Mouse (Mus musculus) C2C12 (cell line): ENCODE measurements around the gene Sgcd. TPM values are rescaled to one million over a fixed set of nuclear protein-coding genes. Genes with fewer than 3 reads are reported as not detected.

Experiments
- H3K27me3 ChIP-seq: one replicate; pipeline ENCODE4 v1.6.1; 2011; ENCODE audit not compliant: control insufficient read depth, insufficient read depth, insufficient read length
- H3K36me3 ChIP-seq: one replicate; pipeline ENCODE4 v1.6.1; 2011; ENCODE audit not compliant: control insufficient read depth, insufficient read depth
- H3K4me3 ChIP-seq: one replicate; pipeline ENCODE4 v1.5.1; 2011; ENCODE audit warnings: mild to moderate bottlenecking, control low read depth; ENCODE audit not compliant: poor library complexity, insufficient read depth, severe bottlenecking
- H3K79me2 ChIP-seq: one replicate; pipeline ENCODE4 v1.6.1; 2011; ENCODE audit not compliant: control insufficient read depth, insufficient read depth
- H3K79me3 ChIP-seq: one replicate; pipeline ENCODE4 v1.6.1; 2011; ENCODE audit warnings: low read depth, control low read depth
- H3ac ChIP-seq: one replicate; pipeline ENCODE3; 2011; ENCODE audit warnings: low read depth; ENCODE audit not compliant: control insufficient read depth, insufficient read length
- CEBPB ChIP-seq: IDR thresholded peaks from one replicate; pipeline ENCODE4 v1.6.1; 2011; ENCODE audit warnings: low read depth, mild to moderate bottlenecking, control low read depth, moderate library complexity
- CTCF ChIP-seq: IDR thresholded peaks from one replicate; pipeline ENCODE4 v1.5.1; 2011; ENCODE audit not compliant: control insufficient read depth, insufficient read depth, insufficient read length
- FOSL1 ChIP-seq: IDR thresholded peaks from one replicate; pipeline ENCODE4 v1.8.0; 2011; ENCODE audit warnings: mild to moderate bottlenecking, low read length; ENCODE audit not compliant: poor library complexity, insufficient read depth, severe bottlenecking
- MAX ChIP-seq: IDR thresholded peaks from one replicate; pipeline ENCODE4 v1.6.1; 2011; ENCODE audit warnings: mild to moderate bottlenecking, control low read depth
- MYOD1 ChIP-seq: IDR thresholded peaks from one replicate; pipeline ENCODE4 v1.6.1; 2011; ENCODE audit warnings: low read depth; ENCODE audit not compliant: control insufficient read depth, insufficient read length
- MYOG ChIP-seq: IDR thresholded peaks from one replicate; pipeline ENCODE4 v1.6.1; 2011; ENCODE audit not compliant: control insufficient read depth, insufficient read length; ENCODE audit errors: extremely low read depth
- USF1 ChIP-seq: IDR thresholded peaks from one replicate; pipeline ENCODE4 v1.6.1; 2011; ENCODE audit warnings: low read depth, mild to moderate bottlenecking, control low read depth, moderate library complexity
- polyA plus RNA-seq: library from polyadenylated mRNA; unstranded; fragments of >200 nt; fragmentation: generic; extraction: Trizol; gene quantifications from one replicate; pipeline ENCODE4 v1.2.1, GENCODE M21; 2012; ENCODE audit warnings: missing spikeins

Sgcd gene
- polyA plus RNA-seq, 1 experiment, result 3.5 TPM

DNA sequence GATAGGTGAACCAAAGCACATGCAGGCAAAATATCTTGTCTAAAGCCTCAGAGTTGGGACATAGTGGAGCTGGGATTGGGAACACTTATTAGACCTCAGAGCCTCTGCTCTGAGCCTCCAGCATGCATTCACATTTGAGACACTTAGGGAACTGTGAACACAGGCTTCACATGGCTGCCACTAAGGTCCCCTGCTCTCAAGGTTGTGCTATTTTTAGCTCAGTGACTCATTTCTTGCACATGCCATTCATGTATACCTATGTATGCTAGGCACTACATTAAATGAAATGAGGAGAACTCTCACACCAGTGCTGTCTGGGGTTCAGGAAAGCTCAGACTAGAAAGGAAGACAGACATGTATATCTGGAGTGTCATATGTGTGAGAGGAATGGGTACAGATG, 974.5 kb downstream of the Sgcd start:
- H3K79me2 ChIP-seq, result no peaks in the 10 kb centered on the region
- H3K4me3 ChIP-seq, result no peak overlapping the region
- H3K79me3 ChIP-seq, result no peaks in the 10 kb centered on the region
- H3ac ChIP-seq, result no peak overlapping the region
- no peaks in the 10 kb centered on the region for H3K36me3 ChIP-seq
- no peaks in the 10 kb centered on the region for H3K27me3 ChIP-seq
- TF ChIP-seq USF1 (no peak), MAX (no peak)

DNA sequence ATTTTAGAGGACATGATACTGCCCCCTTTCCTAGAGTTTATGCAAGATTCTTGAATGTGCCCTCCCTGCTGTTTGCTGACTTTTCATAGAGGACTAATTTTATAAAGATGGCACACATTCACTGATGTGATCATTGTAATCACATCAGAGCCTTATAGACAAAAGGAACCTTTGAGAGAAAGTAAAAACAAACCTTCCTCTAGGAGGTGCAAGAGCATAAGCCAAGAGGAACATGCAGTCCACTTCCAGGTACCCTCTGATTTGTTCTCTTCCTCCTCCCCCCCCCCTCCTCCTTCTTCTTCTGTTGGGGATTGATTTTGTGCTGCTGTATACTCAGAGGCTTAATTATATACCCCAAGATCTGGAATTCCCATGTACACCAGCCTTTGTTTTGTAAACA, 978.6 kb downstream of the Sgcd start:
- no peaks in the 10 kb centered on the region for H3K79me3 ChIP-seq
- no peaks in the 10 kb centered on the region for H3K27me3 ChIP-seq
- no peak overlapping the region for H3ac ChIP-seq
- no peaks in the 10 kb centered on the region for H3K36me3 ChIP-seq
- H3K4me3 ChIP-seq, result no peak overlapping the region
- no peak for TF ChIP-seq MYOG
- no peak for TF ChIP-seq MYOD1
- TF ChIP-seq FOSL1, result no peak
- TF ChIP-seq CTCF, result no peak
- TF ChIP-seq CEBPB, result no peak
- TF ChIP-seq MAX, result no peak
- TF ChIP-seq USF1, result no peak
- H3K79me2 ChIP-seq, result no peaks in the 10 kb centered on the region

DNA sequence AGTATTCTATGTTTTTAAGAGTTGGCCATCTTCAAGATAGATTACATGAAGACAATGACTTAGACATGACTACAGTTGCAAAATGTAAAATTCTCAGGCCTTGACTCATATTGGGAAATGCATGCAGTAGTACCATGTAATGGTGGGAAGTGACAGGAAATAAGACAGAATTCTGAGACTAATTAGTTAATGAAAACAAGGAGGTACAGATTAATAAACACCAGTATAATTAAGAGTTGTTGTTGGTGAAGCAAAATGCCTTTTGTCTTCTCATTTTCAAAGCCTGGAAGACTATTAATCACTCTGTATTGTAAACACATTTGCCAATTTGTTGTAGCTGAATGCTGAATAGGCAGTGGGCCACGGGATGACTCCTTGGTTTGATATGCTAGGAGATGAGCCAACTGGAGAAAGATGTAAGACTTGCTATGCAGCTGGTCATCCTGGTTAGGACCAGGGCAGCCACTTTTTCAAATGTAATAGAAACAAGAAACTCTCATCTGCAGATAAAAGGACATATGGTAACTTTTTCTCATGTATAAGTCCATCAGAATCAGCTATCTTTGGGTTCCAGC, 983.4 kb downstream of the Sgcd start:
- Histone ChIP-seq H3K79me3 (no peaks in the 10 kb centered on the region), H3K79me2 (no peaks in the 10 kb centered on the region), H3K27me3 (no peaks in the 10 kb centered on the region), H3ac (no peak overlapping the region), H3K36me3 (no peaks in the 10 kb centered on the region), H3K4me3 (no peak overlapping the region)
- no peak for TF ChIP-seq USF1
- no peak for TF ChIP-seq FOSL1
- no peak for TF ChIP-seq MYOD1
- TF ChIP-seq MAX, result no peak
- TF ChIP-seq CEBPB, result no peak
- no peak for TF ChIP-seq CTCF
- TF ChIP-seq MYOG, result no peak

DNA sequence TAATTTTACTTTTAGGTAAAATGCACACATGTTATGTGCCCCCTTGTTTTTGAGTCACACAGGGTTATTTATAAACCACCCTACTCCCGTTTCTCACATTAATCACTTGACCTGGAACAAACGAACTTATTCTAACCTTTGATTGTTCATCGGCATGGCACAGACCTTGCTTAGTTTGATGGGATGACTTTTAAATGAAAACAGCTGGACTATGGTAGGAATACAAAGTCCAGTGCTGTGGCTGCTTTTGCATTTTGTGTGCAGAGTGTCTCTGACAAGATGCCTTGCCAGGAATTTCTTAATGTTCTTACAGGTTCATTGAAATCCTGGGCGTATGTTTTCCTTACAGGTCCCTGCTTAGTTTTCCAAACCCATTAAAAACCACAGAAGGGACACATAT, 1049.5 kb downstream of the Sgcd start:
- no peaks in the 10 kb centered on the region for H3K79me3 ChIP-seq
- no peaks in the 10 kb centered on the region for H3K79me2 ChIP-seq
- no peaks in the 10 kb centered on the region for H3K36me3 ChIP-seq
- TF ChIP-seq USF1 (no peak), FOSL1 (no peak), CEBPB (no peak), MYOD1 (no peak), MYOG (no peak), MAX (no peak), CTCF (no peak)
- H3K27me3 ChIP-seq, result no peaks in the 10 kb centered on the region
- H3K4me3 ChIP-seq, result no peak overlapping the region
- H3ac ChIP-seq, result no peak overlapping the region

DNA sequence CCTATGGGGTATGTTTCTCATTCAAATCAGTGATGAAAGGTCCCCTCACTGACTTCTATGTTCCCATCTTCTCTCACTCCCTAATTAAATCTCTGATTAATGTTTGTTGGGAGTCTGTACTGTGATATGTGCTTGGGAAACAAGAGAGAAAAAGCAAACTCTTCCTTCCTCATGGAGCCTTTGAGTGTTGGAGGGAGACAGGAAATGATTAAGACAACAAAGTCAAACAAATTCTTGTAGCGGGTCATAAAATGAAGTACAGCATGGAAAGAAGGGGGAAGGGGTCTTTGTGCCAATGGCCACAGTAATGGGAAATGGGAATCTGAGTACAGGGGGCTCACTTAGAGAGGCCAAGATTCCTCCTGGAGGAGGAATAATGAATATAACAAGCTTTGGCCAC, 1063.8 kb downstream of the Sgcd start:
- H3K4me3 ChIP-seq, result no peak overlapping the region
- no peak for TF ChIP-seq USF1
- TF ChIP-seq FOSL1, result no peak
- no peak for TF ChIP-seq MYOG
- TF ChIP-seq CTCF, result no peak
- TF ChIP-seq MYOD1, result no peak
- TF ChIP-seq CEBPB, result no peak
- H3K27me3 ChIP-seq, result no peaks in the 10 kb centered on the region
- no peaks in the 10 kb centered on the region for H3K79me2 ChIP-seq
- no peak overlapping the region for H3ac ChIP-seq
- no peaks in the 10 kb centered on the region for H3K79me3 ChIP-seq
- H3K36me3 ChIP-seq, result no peaks in the 10 kb centered on the region

DNA sequence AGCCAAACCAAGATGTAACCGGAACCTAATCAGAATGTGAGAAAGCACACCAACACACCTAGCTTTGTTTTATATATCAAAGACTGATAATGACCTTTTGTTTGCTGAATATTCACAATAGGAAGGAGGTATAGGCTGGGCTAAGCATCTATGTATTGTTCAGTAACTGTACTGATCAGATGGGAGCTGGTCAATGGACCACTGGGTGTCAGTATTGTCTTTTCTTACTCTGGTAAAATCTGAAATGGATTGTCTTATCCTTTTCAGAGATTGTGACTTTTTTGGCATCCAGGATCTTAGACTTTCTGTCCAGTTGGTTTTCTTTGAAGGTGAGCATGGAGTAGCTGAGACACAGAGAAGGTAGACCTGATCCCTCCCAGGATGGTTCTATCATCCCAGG, 1068.5 kb downstream of the Sgcd start:
- Histone ChIP-seq H3K4me3 (no peak overlapping the region), H3ac (no peak overlapping the region), H3K79me2 (no peaks in the 10 kb centered on the region), H3K36me3 (no peaks in the 10 kb centered on the region), H3K79me3 (no peaks in the 10 kb centered on the region), H3K27me3 (no peaks in the 10 kb centered on the region)
- TF ChIP-seq USF1, result no peak
- no peak for TF ChIP-seq MYOD1
- TF ChIP-seq FOSL1, result no peak
- TF ChIP-seq MYOG, result no peak
- no peak for TF ChIP-seq CEBPB
- no peak for TF ChIP-seq MAX
- TF ChIP-seq CTCF, result no peak
